Mouse (Mus musculus) left cerebral cortex, postnatal 4 days (tissue): ENCODE measurements around the gene 1700012B07Rik. TPM values are rescaled to one million over a fixed set of nuclear protein-coding genes. Genes with fewer than 3 reads are reported as not detected.
A peak's percentile ranks its signal among the peaks of the same experiment; 100 is the strongest.

ENCODE experiments used
- DNase-seq: peaks from one replicate; pipeline ENCODE4 v3.0.0-alpha.2; 2022
- intact Hi-C: fragments of 180-260 bp; cut with DNase I; formaldehyde crosslinking; loops from one replicate; pipeline ENCODE4 v1.15.1; 2025
- total RNA-seq, 2 experiments: library from RNA; stranded (reverse); gene quantifications; 2 replicates each; pipeline ENCODE4 v1.2.3; 2021

Gene 1700012B07Rik
- total RNA-seq, 2 experiments from 2014 or later, result not detected

DNA sequence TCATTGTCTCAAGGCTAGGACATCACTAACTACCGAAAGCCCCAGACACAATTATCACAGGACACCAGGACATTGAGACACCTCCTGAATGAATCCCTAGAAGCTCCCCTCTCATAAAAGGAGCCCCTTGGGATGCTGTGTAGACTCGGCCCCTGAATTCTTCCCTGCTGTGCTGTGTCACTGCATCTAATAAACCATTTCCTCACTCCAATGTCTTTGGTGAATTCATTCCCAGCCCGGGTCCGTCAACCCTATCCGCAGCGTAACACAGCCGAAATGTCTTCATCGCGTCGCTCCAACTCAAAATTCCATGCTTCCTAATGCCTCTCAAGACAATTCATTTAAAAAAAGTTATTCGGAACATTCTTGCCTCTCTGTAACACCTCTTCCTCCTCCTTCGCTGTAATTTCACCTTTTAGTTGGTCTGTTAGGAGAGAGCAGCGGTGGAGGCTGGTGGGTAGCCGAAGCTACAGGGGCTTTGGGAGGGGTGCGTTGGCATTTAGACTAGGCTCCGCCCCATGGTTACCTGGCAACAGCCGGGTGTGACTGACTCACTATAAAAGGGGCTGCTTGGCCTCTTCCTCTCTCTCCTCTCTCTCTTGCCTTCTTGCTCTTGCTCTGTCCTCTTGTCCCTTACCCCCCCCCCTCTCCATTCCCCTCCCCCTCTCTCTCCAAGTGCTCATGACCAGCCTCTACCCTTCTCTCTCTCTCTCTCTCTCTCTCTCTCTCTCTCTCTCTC lies 25.6 kb upstream of the 1700012B07Rik start:
- peak; percentile 15 for DNase-seq
- intact Hi-C loops, result no loop called here

DNA sequence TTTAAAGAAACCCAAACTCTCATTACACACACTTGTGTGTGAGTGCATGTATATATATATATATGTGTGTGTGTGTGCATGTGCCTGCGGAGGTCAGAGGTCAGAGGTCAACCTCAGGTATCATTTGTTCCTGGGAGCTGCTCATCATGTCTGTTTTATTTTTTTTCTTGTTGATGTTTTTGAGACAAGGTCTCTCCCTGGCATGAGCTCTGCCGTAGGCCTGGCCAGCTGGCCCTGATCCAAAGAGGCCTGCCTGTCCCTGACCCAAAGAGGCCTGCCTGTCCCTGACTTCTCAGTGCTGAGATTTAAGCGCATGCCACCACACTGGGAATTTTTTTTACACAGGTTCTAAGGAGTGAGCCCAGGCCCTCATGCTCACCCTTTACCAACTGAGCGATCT lies 24.1 kb upstream of the 1700012B07Rik start:
- intact Hi-C loops, result no loop called here
- peak; percentile 45 for DNase-seq

DNA sequence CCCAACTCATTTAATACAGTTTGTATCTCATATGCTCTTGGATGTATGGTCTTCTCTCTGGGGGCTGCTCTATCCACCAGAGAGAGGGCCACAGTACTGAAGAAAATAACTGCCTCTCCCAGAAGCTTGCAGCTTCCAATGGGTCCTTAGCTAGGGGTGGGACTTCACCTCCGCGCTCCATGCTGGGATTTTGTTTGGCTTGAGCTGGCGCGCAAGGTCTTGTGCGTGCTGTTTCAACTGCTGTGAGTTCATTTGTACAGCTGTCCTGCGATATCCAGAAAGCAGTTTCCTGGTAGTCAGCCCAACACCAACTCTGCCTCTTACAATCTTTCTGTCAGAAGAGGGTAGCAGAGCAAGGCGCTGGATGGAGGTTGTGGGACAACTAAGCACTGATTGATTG lies 18.5 kb upstream of the 1700012B07Rik start:
- intact Hi-C loops, result no loop called here
- DNase-seq, result peak; percentile 16

DNA sequence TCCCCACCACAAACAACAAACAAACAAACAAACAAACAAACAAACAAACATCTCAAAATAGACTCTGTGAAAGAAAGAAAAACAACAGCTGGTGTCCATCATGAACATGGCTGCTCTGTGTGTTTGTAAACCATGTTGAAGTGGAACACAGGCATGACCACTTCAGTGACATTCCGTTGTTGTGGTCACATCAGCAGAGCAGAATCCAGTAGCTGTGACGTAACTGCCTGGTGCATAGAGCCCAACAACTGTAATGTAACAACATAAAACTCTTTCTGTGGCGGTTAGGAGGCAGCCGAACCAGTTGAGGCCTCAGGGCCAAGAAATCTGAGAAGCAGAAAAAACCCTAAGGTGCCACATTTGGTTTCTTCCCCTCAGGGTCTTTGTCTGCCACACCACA lies 17.8 kb upstream of the 1700012B07Rik start:
- intact Hi-C loops, result no loop called here
- DNase-seq, result no peak

DNA sequence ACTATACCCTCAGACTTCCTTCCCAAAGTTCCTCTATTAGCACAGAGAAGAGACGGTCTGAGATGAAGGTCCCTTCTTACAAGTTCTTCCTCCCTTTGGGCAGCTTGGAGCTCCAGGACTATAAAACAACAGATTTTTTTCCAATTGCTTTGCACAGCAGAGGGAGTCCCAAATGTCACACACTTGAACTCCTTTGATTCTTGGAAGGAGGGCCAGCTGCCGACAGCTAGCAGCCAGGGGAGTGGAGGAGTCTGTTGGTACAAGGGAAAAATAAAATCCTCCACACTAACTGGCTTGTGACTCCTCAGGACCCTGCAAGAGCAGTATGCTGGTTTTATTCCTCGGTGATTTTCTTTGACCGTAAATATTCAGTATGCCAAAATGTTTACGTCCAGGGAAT lies 16.6 kb upstream of the 1700012B07Rik start:
- intact Hi-C loops, result no loop called here
- no peak for DNase-seq

DNA sequence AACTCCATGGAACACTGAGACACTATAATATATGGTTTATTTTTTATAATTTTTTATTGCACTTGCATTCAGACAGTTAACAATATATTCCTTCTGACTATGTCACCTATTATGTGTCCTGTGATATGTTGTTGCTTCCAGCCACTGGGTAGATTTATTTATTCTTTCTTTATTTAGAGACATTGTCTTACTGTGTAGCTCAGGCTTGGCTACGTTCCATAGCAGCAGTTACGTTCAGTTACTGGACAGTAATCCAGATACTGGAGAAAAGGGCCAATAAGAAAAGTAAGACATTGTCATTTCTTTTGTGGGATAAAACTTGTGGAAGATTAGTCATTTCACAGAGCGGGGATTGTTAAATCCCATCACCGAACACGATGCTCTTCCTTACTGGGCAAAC lies 2.5 kb upstream of the 1700012B07Rik start:
- no peak for DNase-seq
- intact Hi-C loops, result no loop called here

DNA sequence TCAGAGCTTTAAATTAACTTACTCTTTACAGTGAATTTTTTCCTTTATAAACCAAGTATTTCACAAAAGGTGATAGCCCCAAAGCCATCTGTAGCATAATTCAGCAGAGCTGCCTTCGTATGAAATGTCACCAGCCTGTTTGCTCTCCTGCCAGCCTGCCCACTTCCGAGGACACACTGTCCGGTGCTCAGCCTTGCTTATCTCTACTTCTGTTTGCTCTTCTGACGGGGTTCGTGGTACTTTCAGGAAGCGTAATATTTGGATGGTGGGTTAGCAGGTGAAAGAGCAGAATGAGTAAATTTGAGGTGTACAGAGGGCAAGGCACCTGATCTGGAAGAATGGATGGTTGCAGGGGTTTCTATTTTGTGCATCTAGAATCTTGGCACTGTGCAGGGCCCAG lies 5.6 kb downstream of the 1700012B07Rik start:
- no peak for DNase-seq
- intact Hi-C loops, result no loop called here

DNA sequence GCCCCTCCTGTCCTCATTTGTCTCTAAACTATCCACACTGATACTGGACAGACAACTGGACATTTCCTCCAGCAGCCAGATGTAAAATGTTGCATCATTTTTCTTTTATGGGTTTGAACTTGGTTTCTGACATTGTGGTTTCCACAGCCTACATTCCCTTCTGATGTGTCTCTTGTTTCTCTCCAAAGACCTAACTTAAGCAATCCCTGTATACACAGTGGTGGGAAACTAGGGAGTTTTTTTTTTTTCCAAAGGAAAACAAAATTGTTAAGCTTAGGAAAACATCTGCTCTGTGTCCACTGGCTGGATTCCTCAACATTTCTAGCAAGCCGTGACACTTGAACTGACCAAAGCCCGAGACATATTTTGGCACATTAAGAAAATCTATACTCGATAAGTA lies 10.4 kb downstream of the 1700012B07Rik start:
- DNase-seq, result no peak
- intact Hi-C loops, result no loop called here

DNA sequence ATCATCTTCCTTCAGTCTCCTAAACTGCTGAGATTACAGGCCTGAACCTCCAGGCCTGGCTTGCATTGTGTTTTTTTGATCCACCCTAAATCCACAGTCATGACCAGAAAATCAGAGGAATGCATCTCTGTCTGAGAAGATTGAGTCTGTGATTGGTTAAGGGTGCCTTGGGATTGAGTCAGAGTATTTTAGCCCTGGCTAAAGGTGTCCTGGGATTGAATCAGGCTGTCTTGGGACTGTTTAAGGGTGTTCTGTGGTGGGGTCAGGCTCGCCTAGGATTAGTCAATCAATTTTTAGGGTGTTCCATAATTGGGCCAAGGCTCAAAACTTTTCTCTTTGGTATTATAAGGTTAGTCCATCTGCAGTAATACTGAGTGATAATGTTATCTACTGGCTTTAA lies 10.9 kb downstream of the 1700012B07Rik start:
- no peak for DNase-seq

DNA sequence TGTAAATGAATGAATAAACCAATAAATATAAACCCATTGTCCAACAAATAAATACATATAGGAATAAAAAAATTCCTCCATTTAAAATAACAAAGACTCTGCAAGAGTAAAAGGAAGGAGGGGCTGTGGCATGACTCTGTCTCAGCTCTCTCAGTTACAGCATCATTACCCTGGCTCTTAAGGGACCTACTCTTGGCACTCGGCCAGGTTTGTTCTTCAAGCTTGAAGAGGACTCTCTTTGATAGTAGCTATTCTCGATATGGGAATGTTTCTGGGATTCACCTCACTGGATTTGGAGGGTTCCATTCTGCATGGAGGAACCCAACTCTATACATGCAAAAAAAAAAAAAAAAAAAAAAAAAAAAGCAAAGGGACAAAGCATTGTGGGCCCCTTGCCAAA lies 16.1 kb downstream of the 1700012B07Rik start:
- DNase-seq, result peak; percentile 52
- intact Hi-C loops, result no loop called here

More for the DNA sequence above, 10.9 kb downstream of the 1700012B07Rik start:
- intact Hi-C loops, result no loop called here

DNA sequence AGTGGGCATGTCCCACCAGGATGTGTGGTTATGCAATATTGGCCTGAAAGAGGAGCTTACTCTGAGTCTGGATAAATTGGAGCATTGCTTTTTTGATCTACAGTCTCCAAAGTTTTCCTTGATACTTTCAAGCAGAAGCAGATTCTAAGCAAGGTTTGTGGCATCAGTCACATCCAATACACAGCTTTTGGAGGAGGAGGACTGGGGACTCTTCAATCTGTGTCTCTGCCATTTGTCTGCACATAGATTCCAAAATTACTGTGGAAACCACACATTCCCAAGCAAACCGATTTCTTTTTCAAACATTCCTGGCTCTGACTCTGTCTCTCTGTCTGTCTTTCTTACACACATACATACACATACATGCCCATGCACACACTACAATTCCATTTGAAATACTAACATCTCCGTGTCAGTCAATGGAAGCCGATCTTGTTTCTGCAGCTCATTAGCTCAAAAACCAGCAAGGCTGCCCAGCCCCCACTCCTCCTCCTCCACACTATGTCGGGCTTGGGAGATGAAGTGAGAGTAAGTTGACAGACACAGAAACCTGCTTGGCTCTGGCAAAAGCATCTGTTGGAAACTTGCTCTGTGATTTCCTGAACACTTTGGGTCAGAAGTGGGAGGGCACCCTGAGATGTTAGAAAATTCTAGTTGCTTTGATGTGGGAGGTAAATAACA lies 18.5 kb downstream of the 1700012B07Rik start:
- DNase-seq, result peak; percentile 25
- intact Hi-C loops, result no loop called here

DNA sequence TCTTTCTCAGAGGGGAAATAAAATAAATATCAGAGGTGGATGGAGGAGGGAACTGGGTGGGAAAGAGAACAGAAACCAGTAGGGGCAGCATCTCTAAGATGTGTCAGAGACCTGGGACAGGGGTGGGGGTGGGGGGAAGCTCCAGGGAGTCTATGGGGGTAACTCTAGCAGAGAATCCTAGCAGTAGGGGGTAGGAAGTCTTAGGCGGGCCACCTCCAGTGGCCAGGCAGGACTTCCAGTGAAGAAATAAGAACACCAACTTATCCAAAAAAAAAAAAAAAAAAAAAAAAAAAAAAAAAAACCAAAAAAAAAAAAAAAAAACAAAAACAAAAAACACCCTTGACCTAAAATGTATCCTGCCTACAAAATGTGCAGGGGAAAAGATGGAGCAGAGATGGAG lies 26.3 kb downstream of the 1700012B07Rik start:
- DNase-seq, result no peak
- intact Hi-C loops, result no loop called here

DNA sequence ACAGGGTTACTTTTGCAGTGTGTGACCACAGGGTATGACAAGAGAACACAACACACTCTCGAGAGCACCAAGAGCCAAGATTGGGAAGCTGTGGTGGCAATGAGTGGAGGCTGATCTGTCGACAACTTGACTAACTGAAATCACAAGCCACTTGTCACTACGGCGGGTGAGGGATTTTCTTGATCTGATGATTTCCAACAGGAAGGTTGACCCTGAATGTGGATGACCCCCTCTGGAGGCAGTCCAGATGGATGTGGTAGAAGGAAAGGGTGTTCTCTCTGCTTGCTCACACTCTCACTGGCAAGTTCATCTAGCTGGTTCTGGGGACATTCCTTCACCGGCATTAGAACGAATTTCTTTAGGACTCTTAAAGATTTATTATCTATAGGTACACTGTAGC lies 30.3 kb downstream of the 1700012B07Rik start:
- intact Hi-C loops, result no loop called here
- DNase-seq, result no peak

DNA sequence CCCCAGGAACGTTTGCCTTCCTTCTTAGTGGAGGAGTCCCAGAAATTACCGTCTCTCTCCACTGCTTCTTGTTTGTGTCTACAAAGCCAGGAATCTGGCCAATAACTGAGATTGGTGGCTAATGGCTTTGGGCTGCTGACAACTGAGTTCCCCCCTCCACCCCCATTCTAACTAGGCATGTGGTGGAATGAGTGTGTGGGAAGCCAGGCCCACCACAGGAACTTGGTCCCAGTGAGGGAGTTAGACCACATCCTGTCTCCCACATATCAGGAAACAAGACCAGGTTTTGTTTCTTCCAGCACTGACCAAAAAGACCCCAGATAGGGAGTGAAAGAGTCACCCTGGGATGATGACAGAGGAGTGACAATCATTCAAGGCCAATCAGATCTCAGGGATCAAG lies 32.3 kb downstream of the 1700012B07Rik start:
- no peak for DNase-seq
- intact Hi-C loops, result no loop called here

DNA sequence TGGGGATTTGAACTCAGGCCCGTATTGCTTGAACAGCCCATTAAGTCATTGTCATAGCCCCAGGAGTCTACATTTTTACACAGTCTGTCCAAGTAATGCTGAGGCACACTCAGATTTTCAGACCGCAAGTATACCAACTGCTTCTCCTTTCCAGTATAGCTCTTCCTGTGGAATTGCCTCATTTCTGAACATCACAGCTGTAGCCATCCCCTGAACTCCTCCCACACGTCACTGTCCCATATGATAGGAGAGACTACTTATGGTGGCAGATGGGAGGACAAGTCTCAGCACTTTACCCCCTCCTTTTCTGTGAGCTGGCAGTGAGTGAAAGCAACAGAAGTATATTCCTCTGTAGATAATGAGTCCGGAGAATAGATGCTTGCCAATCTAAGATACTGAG lies 34.3 kb downstream of the 1700012B07Rik start:
- no peak for DNase-seq
- intact Hi-C loops, result no loop called here

DNA sequence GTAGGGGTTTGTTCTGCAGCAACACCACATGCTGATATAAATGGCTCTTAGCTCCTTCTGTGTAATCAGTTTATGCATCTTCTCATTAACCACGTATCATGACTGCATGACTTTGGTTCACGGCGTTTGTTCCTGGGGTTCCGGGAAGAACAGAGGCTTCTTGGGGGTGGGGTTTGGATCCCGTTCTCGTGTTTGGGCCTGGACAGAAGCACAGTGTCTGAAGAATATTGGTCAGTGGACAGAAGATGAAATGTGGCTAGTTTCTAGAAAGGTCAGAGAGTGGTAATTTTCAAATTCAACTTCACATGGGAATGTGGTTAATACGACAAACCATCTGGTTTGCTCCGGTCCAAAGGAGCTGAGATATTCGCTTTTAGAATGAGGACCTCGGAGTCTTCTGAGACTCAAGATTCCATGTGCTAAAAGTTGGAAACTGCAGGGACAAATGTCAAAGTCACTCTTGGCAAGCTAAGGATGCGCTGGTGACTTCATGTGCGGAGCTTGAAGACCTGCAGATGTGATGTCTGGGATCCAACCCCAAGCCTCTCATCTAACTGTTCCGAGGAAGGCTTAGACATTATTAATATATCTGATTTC lies 35.3 kb downstream of the 1700012B07Rik start:
- intact Hi-C loops, result no loop called here
- DNase-seq, result no peak

DNA sequence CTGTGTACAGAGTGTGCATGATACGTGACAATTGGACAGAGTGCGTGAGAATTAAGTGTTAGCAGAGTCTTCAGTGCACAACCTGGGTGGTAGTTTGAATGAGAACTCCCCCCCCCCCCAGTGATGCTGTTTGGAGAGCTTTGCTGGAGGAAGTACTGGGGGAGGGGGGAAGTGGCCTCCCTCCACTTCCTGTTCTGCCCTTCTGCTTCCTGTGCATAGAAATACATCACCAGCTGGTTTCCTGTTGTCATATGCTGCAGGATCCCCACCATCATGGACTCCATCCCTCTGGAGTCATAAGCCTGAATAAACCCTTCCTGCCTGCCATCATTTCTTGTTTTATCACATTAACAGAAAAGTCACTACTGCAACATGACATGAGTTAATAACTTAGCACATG lies 35.9 kb downstream of the 1700012B07Rik start:
- no peak for DNase-seq
- intact Hi-C loops, result no loop called here

DNA sequence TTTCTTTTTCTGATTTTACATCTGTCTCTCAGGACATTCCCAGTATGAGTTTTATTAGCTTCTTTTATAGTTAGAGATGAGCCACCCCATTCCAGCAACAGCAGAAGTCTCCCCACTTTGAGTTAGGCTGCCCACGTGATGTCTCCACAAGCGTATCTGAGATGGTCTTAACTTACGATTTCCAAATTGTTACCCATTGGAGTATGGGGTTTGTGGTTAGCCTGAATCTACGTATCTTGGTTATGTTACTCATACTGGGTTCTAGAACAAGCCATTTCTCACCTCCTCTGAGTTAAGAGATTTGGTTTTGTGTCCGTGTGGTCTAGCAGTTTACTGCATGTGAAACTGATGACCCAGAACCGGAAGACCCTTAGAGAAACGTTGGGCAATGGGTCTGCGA lies 37.6 kb downstream of the 1700012B07Rik start:
- intact Hi-C loops, result no loop called here
- DNase-seq, result no peak

DNA sequence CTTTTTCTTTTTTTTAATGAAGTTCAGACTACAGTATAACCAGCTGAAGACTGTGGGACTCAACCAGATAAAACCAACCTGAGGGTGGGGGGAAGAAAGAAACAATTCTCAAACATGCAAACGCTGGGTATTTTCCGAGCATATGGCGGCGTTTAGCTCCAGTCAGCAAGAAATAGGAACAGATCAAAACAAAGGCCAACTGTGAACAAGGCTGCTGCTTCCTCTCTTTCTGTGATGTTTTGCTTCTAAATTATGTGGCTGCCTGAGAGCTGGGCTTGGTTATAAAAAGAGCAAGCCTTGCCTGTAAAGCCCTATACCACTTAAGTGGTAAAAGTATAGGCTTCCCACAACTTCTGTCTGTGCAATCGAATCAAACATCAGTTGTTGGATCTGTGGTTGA lies 42.5 kb downstream of the 1700012B07Rik start:
- DNase-seq, result no peak
- intact Hi-C loops, result no loop called here

DNA sequence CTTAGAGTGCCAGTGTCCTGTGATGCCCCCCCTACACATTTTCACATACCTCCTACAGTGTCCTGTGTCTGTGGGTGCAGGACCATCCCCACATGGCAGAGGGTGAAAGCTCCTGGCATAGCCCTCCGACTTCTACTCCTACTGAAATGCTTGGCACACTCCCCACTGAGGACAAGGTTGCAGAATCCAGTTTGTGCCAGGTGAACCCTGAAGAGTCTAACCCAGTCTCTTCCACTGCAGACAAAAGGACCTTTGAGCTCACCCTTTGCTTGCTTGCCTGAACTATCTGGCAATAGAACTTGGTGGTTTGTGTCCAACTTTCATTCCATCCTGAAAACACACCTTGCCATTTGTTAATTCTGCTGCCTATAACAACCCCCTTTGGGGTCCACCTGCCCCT lies 56.5 kb downstream of the 1700012B07Rik start:
- intact Hi-C loops, result no loop called here
- no peak for DNase-seq

DNA sequence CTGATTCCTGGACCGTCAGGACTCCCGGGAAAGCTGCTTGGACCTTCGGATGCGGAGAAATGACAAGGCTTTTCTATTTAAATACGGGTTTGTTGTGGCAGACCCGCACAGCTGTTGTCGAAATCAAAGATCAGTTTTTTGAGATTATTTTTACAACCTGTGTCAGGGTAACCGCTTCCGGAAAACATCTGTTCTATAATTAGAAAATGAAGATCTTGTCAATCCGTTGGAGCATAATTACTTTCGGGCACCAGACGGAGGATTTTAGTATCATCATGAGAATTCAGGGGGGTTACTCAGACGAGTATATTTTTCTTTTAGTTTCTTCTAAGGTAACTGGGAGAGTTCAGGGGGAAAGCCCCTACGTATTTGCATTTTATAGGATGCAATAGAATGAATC lies 57.7 kb downstream of the 1700012B07Rik start:
- intact Hi-C loops, result no loop called here
- DNase-seq, result no peak

DNA sequence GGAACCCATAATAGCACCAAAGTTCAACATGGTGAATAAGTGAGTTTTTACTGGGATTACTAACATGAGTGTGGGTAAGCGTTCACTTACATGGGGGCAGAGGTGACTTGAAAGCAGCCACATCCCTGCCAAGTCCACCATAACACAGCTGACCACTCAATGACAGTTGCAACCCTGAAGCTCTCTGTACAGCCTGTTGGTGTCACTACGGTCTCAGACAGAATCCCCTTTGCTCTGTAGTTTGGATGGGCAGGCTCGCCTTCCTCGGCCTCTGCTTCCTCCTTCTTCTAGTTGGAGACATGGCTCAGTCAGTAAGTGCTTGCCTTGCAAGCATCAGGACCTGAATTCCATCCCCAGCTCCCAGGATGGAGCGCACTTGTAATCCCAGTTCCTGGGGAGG lies 58.8 kb downstream of the 1700012B07Rik start:
- DNase-seq, result no peak
- intact Hi-C loops, result no loop called here
